ENCODE assay signal across 21 mouse cellular contexts in genomic region chr5:131965499-131965898, GRCm38 (mm10).
"Had no signal": no experiment of that assay in that cellular context is flagged by ENCODE, and none has a peak within 500 bp of the region (broad histone marks: within the 10 kb centered on the region; RNA-seq: fewer than 3 reads in every experiment).

No protein-coding gene starts in this region.

- H3K4me2 ChIP-seq: kidney, embryonic 15.5 days; limb, embryonic 13.5 days; liver, embryonic 12.5 days; liver, embryonic 15.5 days; lung, embryonic 15.5 days; midbrain, embryonic 11.5 days; stomach, embryonic 15.5 days had no signal

- H3K4me3 ChIP-seq: kidney, embryonic 15.5 days; limb, embryonic 10.5 days; limb, embryonic 13.5 days; liver, embryonic 12.5 days; liver, embryonic 15.5 days; lung, embryonic 15.5 days; stomach, embryonic 15.5 days had no signal

- H3K4me1 ChIP-seq: liver, embryonic 12.5 days; liver, embryonic 15.5 days; lung, embryonic 15.5 days; stomach, embryonic 15.5 days had no signal

- H3K27me3 ChIP-seq: kidney, embryonic 15.5 days; limb, embryonic 13.5 days; liver, embryonic 12.5 days; liver, embryonic 15.5 days; lung, embryonic 15.5 days; stomach, embryonic 15.5 days had no signal

- H3K27ac ChIP-seq: kidney, embryonic 15.5 days; limb, embryonic 10.5 days; limb, embryonic 13.5 days; liver, embryonic 12.5 days; liver, embryonic 15.5 days; lung, embryonic 15.5 days; stomach, embryonic 15.5 days had no signal

- DNase-seq: kidney, adult 11 months; kidney, adult 8-10 months; kidney, postnatal 10 days; kidney, postnatal 36 days; liver; lung, adult 18-20 months; lung, postnatal 10 days; lung, postnatal 36 days; midbrain, embryonic 14.5 days; right cerebral cortex, postnatal 14 days; spleen, adult 18-20 months; thymus, adult 18-20 months; thymus, postnatal 36 days had no signal

- H3K36me3 ChIP-seq: liver, embryonic 12.5 days; liver, embryonic 15.5 days; lung, embryonic 15.5 days had no signal

- ATAC-seq: liver, embryonic 12.5 days had no signal

- H3K9ac ChIP-seq: kidney, embryonic 15.5 days; limb, embryonic 13.5 days; liver, embryonic 12.5 days; liver, embryonic 15.5 days; lung, embryonic 15.5 days; stomach, embryonic 15.5 days had no signal

- H3K9me3 ChIP-seq: kidney, embryonic 15.5 days; limb, embryonic 10.5 days; limb, embryonic 13.5 days; liver, embryonic 12.5 days; liver, embryonic 15.5 days; lung, embryonic 15.5 days; stomach, embryonic 15.5 days had no signal
